Mouse (Mus musculus) stomach, postnatal 0 days (tissue): ENCODE measurements at regions not wholly inside any gene's neighbourhood (a gene's known extent, or its start where the extent isn't known, plus 50 kb on each side); places are given as distances from the start of the nearest gene placed in this dataset.

Source experiments
- CTCF ChIP-seq: IDR thresholded peaks from 2 replicates; pipeline ENCODE4 v1.5.1; 2016; ENCODE audit warnings: antibody characterized with exemption, low read depth, mild to moderate bottlenecking, moderate library complexity
- EP300 ChIP-seq: optimal IDR thresholded peaks from 2 replicates; pipeline ENCODE3; 2016; ENCODE audit warnings: antibody characterized with exemption

- TF ChIP-seq CTCF, result no peak
- TF ChIP-seq EP300, result no peak
Measured at GRCm38 (mm10) chr2:101062939-101063338, 561.6 kb upstream of the Rag2 start.
